Mouse (Mus musculus): ENCODE data around the gene Nfib.

Nfib gene

GRCm38 (mm10) chr4:82509166-82509767 lies 196.3 kb downstream of the Nfib start:
- no peak for DNase-seq

GRCm38 (mm10) chr4:82508281-82508687 lies 197.3 kb downstream of the Nfib start:
- peak; percentile 67 for DNase-seq

- DNase-seq, result no peak
These were observed 197.8 kb downstream of the Nfib start for GRCm38 (mm10) chr4:82507541-82508280.

- DNase-seq, result peak; percentile 87
These were observed 198.7 kb downstream of the Nfib start for GRCm38 (mm10) chr4:82506731-82507331.

GRCm38 (mm10) chr4:82506081-82506730 lies 199.3 kb downstream of the Nfib start:
- peak; percentile 87 for DNase-seq

- peak; percentile 82 for DNase-seq
These were observed 200.2 kb downstream of the Nfib start for GRCm38 (mm10) chr4:82505121-82506031.

GRCm38 (mm10) chr4:82504284-82505120 lies 201.0 kb downstream of the Nfib start:
- DNase-seq, result peak; percentile 41

- no peak for DNase-seq
These were observed 201.6 kb downstream of the Nfib start for GRCm38 (mm10) chr4:82504015-82504283.

GRCm38 (mm10) chr4:82503274-82504014 lies 202.1 kb downstream of the Nfib start:
- DNase-seq, result no peak

- no peak for DNase-seq
These were observed 202.9 kb downstream of the Nfib start for GRCm38 (mm10) chr4:82502611-82503010.

GRCm38 (mm10) chr4:82502012-82502411 lies 203.5 kb downstream of the Nfib start:
- DNase-seq, result no peak

- DNase-seq, result no peak
These were observed 204.9 kb downstream of the Nfib start for GRCm38 (mm10) chr4:82500578-82501098.

- DNase-seq, result no peak
These were observed 205.6 kb downstream of the Nfib start for GRCm38 (mm10) chr4:82499725-82500577.

GRCm38 (mm10) chr4:82499238-82499637 lies 206.3 kb downstream of the Nfib start:
- no peak for DNase-seq

GRCm38 (mm10) chr4:82497671-82498631 lies 207.6 kb downstream of the Nfib start:
- DNase-seq, result no peak

GRCm38 (mm10) chr4:82497141-82497566 lies 208.4 kb downstream of the Nfib start:
- no peak for DNase-seq

- no peak for DNase-seq
These were observed 209.2 kb downstream of the Nfib start for GRCm38 (mm10) chr4:82496383-82496782.

GRCm38 (mm10) chr4:82495605-82496004 lies 209.9 kb downstream of the Nfib start:
- DNase-seq, result no peak

GRCm38 (mm10) chr4:82494829-82495228 lies 210.7 kb downstream of the Nfib start:
- DNase-seq, result no peak

Data from kidney, adult 11 months (tissue).